Mouse (Mus musculus) liver, embryonic 12.5 days (tissue): Measurements from ENCODE around the gene Atp6ap1. TPM values are rescaled to one million over a fixed set of nuclear protein-coding genes. Genes with fewer than 3 reads are reported as not detected.
A peak's percentile ranks its signal among the peaks of the same experiment; 100 is the strongest.

ENCODE experiments used
- ATAC-seq: fragments of 200-750 bp; cut with Nextera tagmentation; 2 replicates; pipeline ENCODE4 v1.8.0; 2017; ENCODE audit warnings: moderate number of reproducible peaks, mild to moderate bottlenecking, moderate library complexity
- H3K27ac ChIP-seq: fragments of 300-500 bp; sonication (generic); 2 replicates; pipeline ENCODE4 v1.5.1; 2016; ENCODE audit warnings: mild to moderate bottlenecking
- H3K27me3 ChIP-seq: fragments of 300-500 bp; sonication (generic); replicated peaks from 2 replicates; pipeline ENCODE4 v1.6.1; 2016; ENCODE audit warnings: mild to moderate bottlenecking, moderate library complexity
- H3K36me3 ChIP-seq: fragments of 300-500 bp; sonication (generic); 2 replicates; pipeline ENCODE4 v1.6.1; 2016; ENCODE audit warnings: mild to moderate bottlenecking, moderate library complexity
- H3K4me1 ChIP-seq: fragments of 300-500 bp; sonication (generic); 2 replicates; pipeline ENCODE4 v1.6.1; 2016
- H3K4me2 ChIP-seq: fragments of 300-500 bp; sonication (generic); 2 replicates; pipeline ENCODE4 v1.6.1; 2016; ENCODE audit warnings: mild to moderate bottlenecking, moderate library complexity
- H3K4me3 ChIP-seq: fragments of 300-500 bp; sonication (generic); 2 replicates; pipeline ENCODE4 v1.5.1; 2016; ENCODE audit warnings: mild to moderate bottlenecking, moderate library complexity
- H3K9ac ChIP-seq: fragments of 300-500 bp; sonication (generic); 2 replicates; pipeline ENCODE4 v1.6.1; 2016; ENCODE audit warnings: mild to moderate bottlenecking, moderate library complexity
- H3K9me3 ChIP-seq: fragments of 300-500 bp; sonication (generic); replicated peaks from 2 replicates; pipeline ENCODE4 v1.6.1; 2016; ENCODE audit warnings: mild to moderate bottlenecking, moderate library complexity
- WGBS: fragments of 180-500 bp; shearing (Covaris S2); methylation state at CpG from one replicate; pipeline ENCODE4 v1.1.7; 2016; ENCODE audit not compliant: insufficient replicate concordance; 5-methylcytosine and 5-hydroxymethylcytosine counted together
- polyA plus RNA-seq: library from polyadenylated mRNA; unstranded; fragments of >200 nt; fragmentation: Nextera tagmentation; extraction: Ambion mirVana; gene quantifications from 2 replicates; pipeline ENCODE4 v1.2.1, GENCODE M21; 2016

The Atp6ap1 gene
- polyA plus RNA-seq, 1 experiment from 2014 or later: 76.4 TPM

DNA sequence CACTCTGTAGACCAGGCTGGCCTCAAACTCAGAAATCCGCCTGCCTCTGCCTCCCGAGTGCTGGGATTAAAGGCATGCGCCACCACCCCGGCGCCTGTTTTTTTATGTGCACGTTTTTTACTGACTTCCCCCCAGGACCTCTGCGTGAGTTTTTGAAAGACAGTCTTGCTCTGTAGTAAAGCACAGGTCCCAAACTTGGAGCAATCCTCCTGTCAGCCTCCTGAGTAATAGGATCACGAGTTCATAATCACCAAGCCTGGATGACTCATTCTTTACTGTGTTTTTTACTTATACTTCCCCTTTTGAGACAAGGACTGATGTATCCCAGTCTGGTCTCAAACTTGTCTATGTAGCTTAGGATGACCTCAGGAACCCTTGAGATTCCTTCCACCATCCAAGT lies 19.0 kb upstream of the Atp6ap1 start:
- ATAC-seq: no peak
- H3K27me3 ChIP-seq: no peaks in the 10 kb centered on the region
- WGBS: 53% methylated on average over 8 of the region's 8 CpGs
- peaks cover 22% of the 10 kb centered on the region; the same call in 1 of the 2 replicates for H3K4me1 ChIP-seq
- H3K9me3 ChIP-seq: no peaks in the 10 kb centered on the region
- H3K9ac ChIP-seq: no peak overlapping the region
- H3K36me3 ChIP-seq: peaks cover 15% of the 10 kb centered on the region; the same call in 1 of the 2 replicates
- no peak overlapping the region for H3K4me3 ChIP-seq
- no peak overlapping the region for H3K27ac ChIP-seq
- no peak overlapping the region for H3K4me2 ChIP-seq

DNA sequence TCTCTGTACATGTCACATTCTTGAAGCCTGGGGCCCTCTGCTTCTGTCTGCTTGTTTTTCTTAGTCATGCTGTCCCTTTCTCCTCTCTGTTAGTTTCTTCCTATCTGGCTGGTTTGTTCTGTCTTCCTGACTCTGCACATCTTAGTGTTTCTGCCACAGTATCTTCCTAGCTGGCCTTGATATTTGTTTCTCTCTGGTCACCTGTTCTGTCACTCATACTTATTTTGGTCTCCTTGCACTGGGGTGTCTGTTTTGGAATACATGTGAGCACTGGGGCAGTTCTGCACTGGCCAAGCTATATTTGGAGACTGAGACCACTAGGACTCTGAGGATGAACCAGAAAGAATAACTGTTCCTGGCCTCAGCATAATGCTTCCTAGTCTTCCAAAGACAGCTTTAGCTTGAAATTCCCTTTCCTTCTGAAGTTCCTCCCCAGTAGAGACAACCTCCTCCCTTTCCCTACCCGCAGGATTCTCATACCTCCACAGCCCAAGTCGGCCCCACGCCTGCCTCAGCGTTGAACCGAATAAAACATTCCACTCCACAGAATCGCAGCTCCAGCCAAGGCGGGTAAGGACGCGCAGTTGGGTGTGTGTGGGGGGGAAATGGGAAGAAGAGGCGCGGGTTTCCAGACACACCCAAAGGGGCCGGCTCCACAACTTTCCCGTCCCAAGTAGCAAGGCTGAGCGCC lies 15.7 kb upstream of the Atp6ap1 start:
- Histone ChIP-seq H3K9ac (peak overlapping the region; percentile 76), H3K36me3 (peaks cover 16% of the 10 kb centered on the region; the same call in 1 of the 2 replicates), H3K27me3 (no peaks in the 10 kb centered on the region), H3K4me1 (peaks cover 34% of the 10 kb centered on the region), H3K4me3 (peak overlapping the region; percentile 71), H3K9me3 (no peaks in the 10 kb centered on the region), H3K27ac (peak overlapping the region; percentile 95), H3K4me2 (peak overlapping the region; percentile 85)
- peak; percentile 3; the same call in 1 of the 2 replicates for ATAC-seq
- 11% methylated on average over 14 of the region's 14 CpGs for WGBS

DNA sequence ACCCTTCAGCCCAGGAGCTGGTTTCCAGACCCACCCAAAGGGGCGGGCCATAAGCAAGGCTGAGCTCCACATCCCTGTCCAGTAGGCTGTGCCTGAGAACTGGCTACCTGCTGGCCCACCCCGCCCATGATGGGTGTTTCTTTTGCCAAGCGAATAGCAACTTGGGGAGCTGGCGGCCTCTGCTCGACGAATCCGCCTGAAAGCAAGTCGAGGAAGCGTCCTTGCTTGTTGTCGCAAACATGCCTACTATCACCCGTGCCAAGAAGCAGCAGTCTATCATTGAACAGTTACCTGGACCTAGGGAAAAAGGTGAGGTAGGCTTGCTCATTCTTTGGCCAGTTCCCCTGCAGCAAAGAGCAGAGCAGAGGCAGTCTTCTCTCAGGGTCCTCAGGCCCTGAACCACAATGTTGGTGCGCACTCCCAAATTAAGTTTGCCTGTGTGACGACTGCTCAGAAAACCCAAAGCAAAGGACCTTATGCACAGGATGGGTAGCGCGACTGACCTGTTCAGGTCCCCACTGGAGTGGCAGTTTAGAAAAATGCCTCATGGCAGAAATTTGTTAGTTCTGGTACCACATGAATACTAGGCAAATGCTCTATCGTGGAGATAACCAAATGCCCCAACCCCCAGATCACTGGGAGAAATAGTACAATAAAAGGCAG lies 15.0 kb upstream of the Atp6ap1 start, which contains the start of the genes Taz and Dnase1l1:
Taz (plus strand) TSS at position 181 of the 663 bp plus-strand sequence.
Dnase1l1 (minus strand) TSS at position 606 of the 663 bp plus-strand sequence.
- peak within 1 kb of the TSS; percentile 85 for H3K4me2 ChIP-seq
- H3K27me3 ChIP-seq: no peaks in the 10 kb centered on the region
- 6% methylated on average over 16 of the region's 16 CpGs for WGBS
- H3K9me3 ChIP-seq: no peaks in the 10 kb centered on the region
- peak within 1 kb of the TSS; percentile 71 for H3K4me3 ChIP-seq
- H3K36me3 ChIP-seq: peaks cover 10% of the 10 kb centered on the region; the same call in 1 of the 2 replicates
- peak; percentile 97 for ATAC-seq
- H3K4me1 ChIP-seq: peaks cover 34% of the 10 kb centered on the region
- peak within 1 kb of the TSS; percentile 76 for H3K9ac ChIP-seq
- H3K27ac ChIP-seq: peak within 1 kb of the TSS; percentile 95

DNA sequence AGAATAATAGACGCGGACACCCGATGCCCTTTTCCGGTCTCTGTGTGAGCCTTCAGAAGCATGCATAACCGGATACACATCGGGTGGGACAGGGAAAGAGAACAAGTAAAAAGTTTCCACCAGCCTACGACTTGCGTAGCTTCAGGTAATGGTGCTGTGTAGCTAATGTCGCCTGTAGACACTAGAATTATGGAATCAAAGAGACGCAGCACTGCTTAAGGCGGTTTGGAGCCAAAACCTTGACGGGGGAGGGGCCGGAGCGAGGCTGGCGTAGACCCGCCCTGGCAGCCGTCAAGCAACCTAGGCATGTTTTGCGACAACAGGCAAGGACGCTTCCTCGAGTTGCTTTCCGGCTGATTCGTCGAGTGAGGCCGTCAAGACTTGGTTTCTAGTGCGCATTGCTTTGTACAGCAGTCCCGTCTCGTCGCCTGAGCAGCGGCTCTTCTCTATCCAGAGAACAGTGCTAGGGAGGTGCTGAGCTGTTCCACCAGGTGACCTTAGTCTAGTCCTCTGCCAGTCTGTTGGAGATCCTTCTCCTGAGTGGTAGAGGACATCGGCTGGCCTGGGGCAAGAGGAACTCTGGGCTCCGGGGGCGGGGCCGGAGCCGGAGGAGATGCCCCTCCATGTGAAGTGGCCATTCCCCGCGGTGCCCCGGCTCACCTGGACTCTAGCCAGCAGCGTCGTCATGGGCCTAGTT lies 14.4 kb upstream of the Atp6ap1 start:
- peak overlapping the region; percentile 76 for H3K9ac ChIP-seq
- 6% methylated on average over 39 of the region's 39 CpGs for WGBS
- no peaks in the 10 kb centered on the region for H3K9me3 ChIP-seq
- peak overlapping the region; percentile 85 for H3K4me2 ChIP-seq
- H3K36me3 ChIP-seq: peaks cover 10% of the 10 kb centered on the region; the same call in 1 of the 2 replicates
- H3K27me3 ChIP-seq: no peaks in the 10 kb centered on the region
- peaks cover 34% of the 10 kb centered on the region for H3K4me1 ChIP-seq
- ATAC-seq: peak; percentile 52
- H3K27ac ChIP-seq: peak overlapping the region; percentile 95
- peak overlapping the region; percentile 71 for H3K4me3 ChIP-seq

DNA sequence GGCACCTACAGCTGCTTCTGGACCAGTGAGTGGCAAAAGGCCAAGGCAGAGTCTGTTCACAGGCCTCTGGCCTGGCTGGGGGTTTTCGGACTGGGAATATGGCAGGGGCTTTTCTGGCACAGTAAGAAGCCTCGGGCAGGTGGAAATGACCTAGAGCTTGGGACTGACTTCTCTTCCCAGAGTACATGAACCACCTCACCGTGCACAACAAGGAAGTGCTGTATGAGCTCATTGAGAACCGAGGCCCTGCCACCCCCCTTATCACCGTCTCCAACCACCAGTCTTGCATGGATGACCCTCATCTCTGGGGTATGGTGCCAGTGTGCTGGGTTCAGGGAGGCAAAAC lies 13.8 kb upstream of the Atp6ap1 start:
- H3K9me3 ChIP-seq: no peaks in the 10 kb centered on the region
- peak overlapping the region; percentile 95 for H3K27ac ChIP-seq
- ATAC-seq: no peak
- H3K27me3 ChIP-seq: no peaks in the 10 kb centered on the region
- H3K9ac ChIP-seq: peak overlapping the region; percentile 76
- peaks cover 31% of the 10 kb centered on the region for H3K4me1 ChIP-seq
- peaks cover 12% of the 10 kb centered on the region for H3K36me3 ChIP-seq
- WGBS: 24% methylated on average over 5 of the region's 5 CpGs
- peak overlapping the region; percentile 85 for H3K4me2 ChIP-seq
- peak overlapping the region; percentile 71 for H3K4me3 ChIP-seq

DNA sequence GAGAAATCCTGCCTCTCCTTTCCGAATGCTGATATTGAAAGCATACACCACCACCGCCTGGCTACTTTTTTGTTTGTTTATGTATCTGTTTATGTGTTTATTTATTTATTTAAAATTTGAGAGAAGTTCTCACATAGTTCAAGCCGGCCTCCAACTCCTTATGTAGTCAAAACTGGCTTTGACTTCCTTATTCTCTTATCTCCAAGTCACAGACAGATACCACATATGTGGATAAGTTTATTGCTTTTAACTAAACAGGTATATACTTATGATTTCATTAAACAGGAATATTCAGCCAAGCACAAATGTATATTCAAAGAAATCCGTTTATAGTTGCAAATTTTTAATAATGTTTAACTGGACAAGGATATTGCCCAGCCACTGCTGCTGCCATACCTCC lies 3.5 kb upstream of the Atp6ap1 start:
- Histone ChIP-seq H3K27ac (no peak overlapping the region), H3K27me3 (no peaks in the 10 kb centered on the region), H3K4me2 (no peak overlapping the region), H3K4me1 (peaks cover 10% of the 10 kb centered on the region; the same call in 1 of the 2 replicates), H3K4me3 (no peak overlapping the region), H3K36me3 (peaks cover 17% of the 10 kb centered on the region), H3K9ac (no peak overlapping the region), H3K9me3 (no peaks in the 10 kb centered on the region)
- ATAC-seq: no peak
- WGBS: 45% methylated on average over 4 of the region's 4 CpGs

DNA sequence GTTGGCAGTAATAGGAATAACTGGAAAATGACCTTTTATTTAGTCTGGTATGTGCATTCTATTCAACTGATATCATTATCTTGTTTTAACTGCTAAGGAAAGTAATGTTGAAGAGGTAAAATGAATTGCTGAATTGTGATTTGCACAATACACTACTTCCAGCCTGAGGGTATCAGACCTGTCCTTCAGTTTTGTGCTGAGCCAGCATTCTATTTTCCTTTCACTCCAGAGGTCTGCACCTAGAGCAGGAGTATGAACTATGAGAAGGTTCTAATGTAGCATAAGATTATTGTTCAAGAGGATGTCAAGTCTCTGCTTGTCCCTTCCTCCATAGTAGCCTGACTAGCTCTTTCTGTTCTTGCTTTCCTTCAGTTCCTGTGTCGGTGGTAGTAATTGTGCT lies 1.5 kb downstream of the Atp6ap1 start:
- H3K4me3 ChIP-seq: peak overlapping the region; percentile 26
- 0 out of 2 replicates have a peak, but pooled peaks cover 6% of the 10 kb centered on the region for H3K27me3 ChIP-seq
- ATAC-seq: no peak
- no peaks in the 10 kb centered on the region for H3K9me3 ChIP-seq
- 0 out of 2 replicates have a peak overlapping the region, but pooled peaks have one; percentile 31 for H3K9ac ChIP-seq
- no peak overlapping the region for H3K27ac ChIP-seq
- H3K4me2 ChIP-seq: peak overlapping the region; percentile 52
- 36% methylated on average over 1 of the region's 1 CpGs for WGBS
- H3K36me3 ChIP-seq: peaks cover 47% of the 10 kb centered on the region
- peaks cover 21% of the 10 kb centered on the region for H3K4me1 ChIP-seq

DNA sequence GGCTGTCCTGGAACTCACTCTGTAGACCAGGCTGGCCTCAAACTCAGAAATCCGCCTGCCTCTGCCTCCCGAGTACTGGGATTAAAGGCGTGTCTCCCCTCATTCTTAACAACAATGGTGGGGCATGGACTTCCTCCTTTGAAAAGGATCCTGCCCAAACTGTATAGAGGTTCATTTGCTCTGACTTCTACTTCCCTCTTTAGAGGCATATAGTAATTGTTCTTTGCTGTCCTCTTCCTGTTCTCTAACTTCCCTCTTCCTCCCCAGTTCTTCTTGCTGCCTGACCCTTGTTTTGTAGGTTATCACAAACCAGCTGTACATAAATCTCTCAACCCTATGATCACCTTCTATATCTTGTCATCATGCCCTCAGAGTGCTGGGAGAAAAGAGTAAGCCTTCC lies 2.8 kb downstream of the Atp6ap1 start:
- H3K27ac ChIP-seq: no peak overlapping the region
- peaks cover 58% of the 10 kb centered on the region for H3K36me3 ChIP-seq
- H3K9ac ChIP-seq: no peak overlapping the region
- no peak overlapping the region for H3K4me2 ChIP-seq
- peaks cover 25% of the 10 kb centered on the region for H3K4me1 ChIP-seq
- H3K27me3 ChIP-seq: 0 out of 2 replicates have a peak, but pooled peaks cover 6% of the 10 kb centered on the region
- 69% methylated on average over 3 of the region's 3 CpGs for WGBS
- no peak for ATAC-seq
- H3K4me3 ChIP-seq: no peak overlapping the region
- no peaks in the 10 kb centered on the region for H3K9me3 ChIP-seq

DNA sequence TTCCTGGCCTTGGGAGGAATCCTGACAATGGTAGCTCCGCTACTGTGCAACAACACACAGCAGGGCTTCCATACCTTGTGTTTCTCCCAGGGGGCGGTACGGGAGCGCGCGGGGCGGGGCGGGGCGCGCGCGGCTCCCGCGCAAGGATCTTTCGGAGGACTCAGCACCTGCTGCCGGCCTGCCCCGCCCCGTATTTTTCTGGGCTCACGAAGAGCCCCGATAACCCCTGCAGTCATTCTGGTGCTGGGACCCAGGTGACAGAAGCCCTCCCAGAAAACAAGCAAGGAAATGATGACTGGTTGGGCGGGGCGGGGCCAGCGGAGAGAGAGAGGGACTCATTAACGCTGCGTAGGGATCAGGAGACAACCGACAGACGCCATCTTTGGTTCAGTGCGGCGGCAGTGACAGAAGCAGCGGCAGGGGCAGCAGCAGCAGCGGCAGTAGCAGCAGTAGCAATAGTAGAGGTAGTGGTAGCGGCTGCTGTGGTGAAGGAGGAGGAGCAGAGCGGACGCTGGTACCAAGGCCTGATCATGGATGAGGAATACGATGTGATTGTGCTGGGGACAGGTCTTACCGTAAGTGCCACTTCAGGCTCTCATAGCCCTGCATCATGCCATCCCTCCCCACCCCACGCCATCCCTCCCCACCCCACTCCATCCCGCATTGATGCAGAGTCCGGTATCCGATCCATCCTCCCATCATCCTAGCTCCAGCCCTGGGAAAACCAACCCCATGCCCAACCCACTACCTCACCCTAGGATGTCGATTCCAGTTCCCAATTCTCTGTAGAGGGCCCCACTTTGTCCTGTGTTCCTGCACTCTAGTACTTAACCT lies 8.2 kb downstream of the Atp6ap1 start, which contains the start of gene Gdi1:
Gdi1 (plus strand) TSS at position 132 of the 834 bp plus-strand sequence.
- Histone ChIP-seq H3K4me2 (peak within 1 kb of the TSS; percentile 77), H3K4me3 (peak within 1 kb of the TSS; percentile 69), H3K4me1 (peaks cover 17% of the 10 kb centered on the region), H3K9ac (peak within 1 kb of the TSS; percentile 78), H3K36me3 (peaks cover 83% of the 10 kb centered on the region), H3K9me3 (no peaks in the 10 kb centered on the region), H3K27me3 (0 out of 2 replicates have a peak, but pooled peaks cover 6% of the 10 kb centered on the region), H3K27ac (peak within 1 kb of the TSS; percentile 86)
- 11% methylated on average over 39 of the region's 41 CpGs for WGBS
- ATAC-seq: peak; percentile 83

DNA sequence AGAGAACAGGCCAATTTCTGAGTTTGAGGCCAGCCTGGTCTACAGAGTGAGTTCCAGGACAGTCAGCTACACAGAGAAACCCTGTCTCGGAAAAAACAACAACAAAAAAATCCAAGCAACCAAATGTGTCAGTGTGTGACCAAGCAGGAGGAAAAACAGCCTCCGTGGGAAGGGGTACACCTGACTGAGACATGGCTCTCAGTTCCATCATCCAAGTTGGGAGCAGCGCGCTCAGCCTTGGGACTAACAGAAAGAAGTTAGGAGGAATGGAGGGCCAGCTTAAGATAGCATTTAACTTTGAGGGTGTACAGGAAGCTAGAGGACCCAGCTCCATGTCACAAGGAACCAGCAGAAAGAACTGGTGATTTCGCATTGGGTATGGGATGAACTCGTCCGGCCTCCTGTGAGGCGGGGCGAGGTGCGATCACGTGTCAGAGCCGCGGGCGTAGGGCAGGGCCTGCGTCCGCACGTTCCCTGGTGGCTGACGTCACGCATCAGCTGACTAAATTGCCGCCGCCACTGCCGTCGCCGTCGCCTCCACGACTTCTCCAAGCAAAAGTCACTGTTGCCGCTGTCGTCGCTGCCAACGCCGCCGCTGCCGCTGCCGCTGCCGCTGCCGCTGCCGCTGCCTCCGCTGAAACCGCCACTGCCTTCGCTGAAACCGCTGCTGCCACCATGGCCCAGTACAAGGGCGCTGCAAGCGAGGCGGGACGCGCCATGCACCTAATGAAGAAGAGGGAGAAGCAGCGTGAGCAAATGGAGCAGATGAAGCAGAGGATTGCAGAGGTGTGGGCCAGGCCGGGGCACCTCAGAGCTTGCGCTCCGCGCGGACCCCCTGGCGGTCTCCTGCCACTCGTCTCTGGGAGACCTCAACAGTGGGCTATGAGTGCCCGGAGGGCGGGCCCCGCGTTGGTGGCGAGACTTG lies 15.9 kb downstream of the Atp6ap1 start, which contains the start of gene Fam50a:
Fam50a (plus strand) TSS at position 494 of the 925 bp plus-strand sequence.
- peak within 1 kb of the TSS; percentile 88 for H3K27ac ChIP-seq
- peaks cover 59% of the 10 kb centered on the region for H3K36me3 ChIP-seq
- WGBS: 11% methylated on average over 59 of the region's 59 CpGs
- peak; percentile 95 for ATAC-seq
- peaks cover 21% of the 10 kb centered on the region for H3K4me1 ChIP-seq
- 0 out of 2 replicates have a peak, but pooled peaks cover 3% of the 10 kb centered on the region for H3K27me3 ChIP-seq
- H3K9ac ChIP-seq: peak within 1 kb of the TSS; percentile 81
- no peaks in the 10 kb centered on the region for H3K9me3 ChIP-seq
- peak within 1 kb of the TSS; percentile 90 for H3K4me2 ChIP-seq
- H3K4me3 ChIP-seq: peak within 1 kb of the TSS; percentile 71
